Mouse (Mus musculus): Measurements from ENCODE around the gene Nudt4. TPM values are rescaled to one million over a fixed set of nuclear protein-coding genes. Genes with fewer than 3 reads are reported as not detected.
A peak's percentile ranks its signal among the peaks of the same experiment; 100 is the strongest.
"Not testable (repeated sequence)": the region's sequence is repeated elsewhere in the genome, so short reads cannot be mapped to it uniquely, and the experiment has no call there.

Nudt4 gene
- total RNA-seq, 2 experiments from 2014 or later, result 73.9 to 74.5 TPM

DNA sequence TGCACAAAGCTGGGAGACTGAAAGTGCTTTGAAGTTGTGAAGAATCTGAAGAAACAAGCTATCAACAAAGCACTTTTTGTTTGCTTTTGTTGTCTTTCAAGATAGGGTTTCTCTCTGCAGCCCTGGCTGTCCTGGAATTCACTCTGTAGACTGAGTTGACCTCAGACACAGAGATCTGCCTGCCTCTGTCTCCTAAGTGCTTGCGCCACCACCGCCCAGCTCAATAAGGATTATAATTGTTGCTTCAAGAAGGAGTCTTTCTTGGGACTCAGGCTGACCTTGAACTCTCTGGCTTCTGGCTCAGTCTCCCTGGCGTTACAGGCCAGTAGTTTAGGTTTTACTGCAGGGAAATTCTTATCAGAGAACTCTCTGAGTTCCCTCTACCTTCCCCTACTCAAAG is 2.8 kb upstream of the Nudt4 start:
- no peak for DNase-seq

DNA sequence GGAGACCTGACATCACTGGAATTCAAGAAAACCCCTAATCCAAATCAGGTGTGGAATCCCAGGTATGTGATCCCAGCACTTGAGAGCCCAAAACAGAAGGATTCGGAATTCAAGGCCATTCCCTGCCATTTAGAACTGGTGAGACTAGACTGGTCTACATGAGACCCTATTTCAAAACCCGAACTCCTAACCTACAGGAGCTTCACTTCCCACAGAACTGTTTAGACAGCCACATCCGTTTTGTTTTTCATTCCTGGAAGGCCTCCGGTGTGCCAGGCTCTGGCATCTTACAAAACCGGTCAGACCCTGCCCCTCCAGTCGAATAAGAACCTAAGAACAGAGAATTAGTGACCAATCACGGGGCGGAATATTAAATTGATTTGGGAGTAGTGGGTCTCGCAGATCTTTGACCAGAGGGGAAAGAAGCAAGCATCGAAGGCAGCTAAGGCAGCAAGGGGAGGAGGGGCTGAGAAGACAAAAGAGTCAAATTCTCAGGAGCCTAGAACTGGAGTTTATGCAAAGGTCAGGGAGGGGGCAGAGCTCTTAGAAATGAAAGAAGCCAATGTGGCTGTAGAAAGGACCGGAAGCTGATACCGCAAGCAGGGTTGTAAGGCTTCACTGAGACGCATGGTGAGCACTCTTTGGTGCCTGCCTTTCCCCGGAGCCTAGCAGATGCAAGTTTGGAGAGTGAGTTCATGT is 1.4 kb upstream of the Nudt4 start:
- no peak for DNase-seq

DNA sequence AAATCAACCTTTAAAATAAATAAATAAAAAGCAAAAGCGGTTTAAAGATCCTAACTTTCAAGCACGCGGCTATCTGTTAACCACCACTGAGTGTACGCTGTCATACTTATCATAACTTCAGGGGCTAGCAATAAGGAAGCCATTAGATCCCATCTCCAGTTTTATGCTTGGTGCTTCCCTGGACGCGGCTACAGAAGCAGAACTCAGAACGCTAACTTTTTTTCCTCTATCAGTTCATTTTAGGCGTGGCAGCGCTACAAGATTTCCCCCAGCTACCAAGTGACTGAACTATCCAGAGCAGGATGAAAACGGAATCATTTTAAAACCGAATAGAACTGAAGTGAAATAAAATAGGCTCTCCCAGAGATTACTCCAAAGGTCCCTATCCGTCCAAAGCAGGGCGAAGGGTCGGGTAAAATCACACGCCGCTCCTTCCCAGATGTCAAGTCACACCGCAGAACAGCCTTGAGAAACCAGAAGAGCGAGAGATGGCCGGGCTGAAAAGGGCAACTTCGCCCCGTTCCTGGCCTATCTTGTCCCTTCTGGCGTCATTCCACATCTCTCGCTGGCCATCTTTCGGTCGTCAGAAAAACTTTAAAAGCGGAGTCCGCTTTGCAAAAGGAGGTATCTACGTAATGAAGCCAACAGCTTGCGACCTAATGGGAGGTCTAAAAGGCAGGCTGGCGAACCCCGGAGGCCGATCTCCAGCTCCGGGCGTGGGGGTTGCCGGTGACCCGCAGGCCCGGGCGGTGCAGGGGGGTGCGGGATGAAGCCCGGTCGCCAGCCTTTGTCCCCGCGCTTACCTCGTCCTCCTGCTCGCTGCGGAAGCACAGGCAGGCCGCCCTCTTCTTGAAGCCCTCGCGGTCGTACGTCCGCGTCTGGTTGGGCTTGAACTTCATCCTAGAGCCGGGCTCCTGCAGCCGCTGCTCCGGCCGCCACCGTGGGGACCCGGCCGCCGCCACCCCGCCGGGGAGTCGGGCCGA is 796 bp downstream of the Nudt4 start:
- DNase-seq, result peak; percentile 30 to 31

DNA sequence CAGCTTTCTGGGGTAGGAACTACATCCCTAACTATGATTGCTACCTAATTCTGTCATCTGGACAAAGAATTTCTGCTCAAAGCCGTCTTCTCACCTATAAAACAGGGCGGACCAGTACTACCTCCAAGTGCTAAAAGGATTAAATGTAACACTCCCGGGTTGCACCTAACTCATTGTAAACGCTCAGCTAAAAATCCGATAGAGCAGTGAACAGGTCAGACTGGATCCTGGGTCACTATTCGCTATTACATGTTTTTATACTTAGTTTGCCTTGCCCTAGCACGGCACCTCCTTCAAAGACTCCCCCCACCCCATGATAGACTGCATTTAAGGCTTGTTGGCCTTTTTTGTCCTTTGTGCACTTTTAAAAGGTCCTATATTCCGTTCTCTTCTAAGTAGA is 1.6 kb downstream of the Nudt4 start:
- no peak for DNase-seq

DNA sequence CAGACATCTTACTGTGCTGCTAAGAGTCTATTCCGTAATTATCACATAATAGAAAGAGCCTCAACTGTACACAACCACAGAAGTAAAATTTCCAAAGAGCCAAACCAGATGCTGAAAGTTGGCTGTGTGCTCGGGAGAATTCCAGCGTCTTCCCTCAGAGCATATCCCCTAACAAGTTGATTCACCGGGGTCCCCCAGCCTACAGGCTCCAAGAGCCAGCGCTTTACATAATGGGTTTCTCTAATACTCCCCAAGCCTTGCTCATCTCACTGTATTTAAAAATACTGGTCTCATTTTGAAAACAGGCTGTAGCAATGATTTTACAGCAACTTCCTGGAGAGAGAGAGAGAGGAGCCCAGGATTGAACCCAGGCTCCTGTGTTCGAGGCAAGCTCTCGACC is 2.3 kb downstream of the Nudt4 start:
- DNase-seq, result no peak

DNA sequence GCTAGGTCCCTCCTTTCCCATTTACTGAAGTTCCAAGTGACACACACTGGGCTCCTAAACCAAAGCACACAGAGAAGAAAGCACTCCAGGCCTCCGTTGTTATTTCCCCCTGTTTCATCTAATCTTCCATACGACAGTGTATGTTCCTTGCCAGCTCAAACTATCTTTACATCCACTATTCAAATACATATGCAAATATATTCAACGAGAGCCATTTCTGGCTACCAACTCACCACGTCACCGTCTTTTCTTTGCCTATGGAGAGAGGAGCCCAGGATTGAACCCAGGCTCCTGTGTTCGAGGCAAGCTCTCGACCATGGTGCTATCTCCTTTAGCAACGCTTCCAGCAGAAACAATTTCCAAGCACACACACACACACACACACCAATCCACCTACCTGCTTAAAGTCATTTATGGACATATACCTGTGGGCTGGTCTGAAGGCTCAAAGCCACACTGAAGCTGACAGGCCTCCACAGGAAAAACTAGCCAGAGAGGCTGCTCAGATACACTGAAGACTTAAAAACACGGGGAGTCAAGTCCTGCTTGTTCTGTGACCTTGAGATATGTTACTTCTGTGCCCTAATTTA is 3.5 kb downstream of the Nudt4 start:
- DNase-seq, result no peak

DNA sequence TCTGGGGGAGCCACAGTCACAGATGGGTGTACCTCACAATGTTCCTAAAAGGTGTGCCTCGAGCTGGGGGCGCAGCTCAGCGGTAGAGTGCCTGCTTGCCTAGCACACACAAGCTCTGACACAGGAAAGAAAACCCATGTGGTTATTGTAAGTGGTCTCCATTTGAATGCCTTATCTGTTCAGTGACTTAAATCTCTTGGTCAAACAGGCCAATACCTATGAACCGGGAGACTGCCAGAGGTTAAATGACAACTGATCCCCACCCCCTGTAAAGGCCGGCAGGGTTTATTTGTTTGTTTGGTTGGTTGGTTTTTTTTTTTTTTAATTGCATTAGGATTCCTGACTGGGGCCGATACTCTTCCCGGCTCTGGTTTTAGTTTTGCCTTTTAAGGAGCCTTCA is 4.5 kb downstream of the Nudt4 start:
- no peak for DNase-seq

DNA sequence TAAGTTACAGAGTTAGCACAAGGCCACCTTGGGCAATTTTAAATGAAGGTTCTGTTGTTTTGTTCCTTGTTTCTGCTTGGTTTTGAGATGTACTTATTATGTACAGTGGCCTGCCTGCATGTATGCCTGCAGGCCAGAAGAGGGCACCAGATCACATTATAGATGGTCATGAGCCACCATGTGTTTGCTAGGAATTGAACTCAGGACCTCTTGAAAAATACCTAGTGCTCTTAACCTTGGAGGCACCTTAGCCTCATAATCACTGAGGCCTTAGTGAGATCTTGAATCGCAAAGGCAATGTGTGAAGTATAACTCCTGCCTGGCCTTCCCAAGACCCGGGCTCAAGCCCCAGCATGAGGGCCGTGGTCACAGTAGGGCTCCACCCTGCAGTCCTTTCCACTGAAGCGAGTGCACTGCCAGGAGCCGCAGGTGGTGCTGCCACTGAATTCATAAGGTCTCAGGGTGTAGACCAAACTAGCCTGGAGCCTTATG is 6.6 kb downstream of the Nudt4 start:
- no peak for DNase-seq

DNA sequence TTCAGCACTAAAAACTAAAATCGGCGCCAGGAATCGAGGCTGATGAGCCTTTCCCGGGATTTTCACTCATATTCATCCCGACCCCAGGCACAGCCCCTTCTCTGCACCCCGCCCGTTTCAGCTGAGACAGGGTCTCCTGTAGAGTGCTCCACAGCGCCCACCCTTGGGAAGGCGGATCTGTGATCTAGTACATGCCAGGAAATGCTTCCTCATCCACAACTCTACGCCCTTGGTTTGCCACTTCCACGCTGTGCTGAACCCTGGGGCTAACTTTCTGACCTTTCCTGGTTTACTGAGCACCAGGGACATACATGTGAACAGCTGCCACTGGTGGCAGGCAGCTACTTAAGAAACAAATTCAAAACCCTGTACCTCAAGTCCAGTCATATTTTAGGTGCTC is 8.1 kb downstream of the Nudt4 start:
- no peak for DNase-seq

DNA sequence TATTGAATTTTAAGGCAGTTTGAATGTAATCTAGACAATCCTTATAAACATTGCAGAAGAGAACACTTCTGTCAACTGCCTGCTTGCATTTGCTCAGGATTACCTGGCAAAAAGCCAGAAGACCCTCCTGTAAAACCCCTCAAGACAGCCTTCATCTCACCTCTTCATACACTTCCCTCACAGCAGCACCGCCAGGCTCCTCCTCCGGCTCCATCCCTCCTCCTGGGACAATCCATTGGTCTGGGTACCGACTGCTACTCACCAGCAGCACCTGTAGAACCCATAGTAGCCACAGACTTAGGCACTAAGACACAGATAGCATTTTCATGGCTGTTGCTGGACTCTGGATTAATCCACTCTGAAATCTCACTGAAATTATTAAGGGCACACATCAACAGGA is 11.6 kb downstream of the Nudt4 start:
- DNase-seq, result no peak

DNA sequence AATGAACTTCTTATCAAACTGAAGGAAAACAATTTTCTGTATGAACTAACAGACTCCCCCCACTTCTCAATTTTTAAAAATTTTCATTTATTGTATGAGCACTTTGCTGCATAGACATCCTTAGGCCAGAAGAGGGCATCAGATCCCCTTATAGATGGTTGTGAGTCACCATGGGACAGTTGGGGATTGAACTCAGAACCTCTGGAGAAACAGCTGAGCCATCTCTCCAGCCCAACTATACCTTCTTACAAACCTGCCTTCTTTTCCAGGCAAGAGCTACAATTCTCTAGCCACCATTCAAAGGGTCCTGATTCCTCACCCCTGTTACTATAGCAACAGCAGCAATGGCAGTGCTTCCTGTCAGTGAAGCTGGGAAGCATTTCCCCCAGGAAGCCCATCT is 12.2 kb downstream of the Nudt4 start:
- DNase-seq, result no peak

DNA sequence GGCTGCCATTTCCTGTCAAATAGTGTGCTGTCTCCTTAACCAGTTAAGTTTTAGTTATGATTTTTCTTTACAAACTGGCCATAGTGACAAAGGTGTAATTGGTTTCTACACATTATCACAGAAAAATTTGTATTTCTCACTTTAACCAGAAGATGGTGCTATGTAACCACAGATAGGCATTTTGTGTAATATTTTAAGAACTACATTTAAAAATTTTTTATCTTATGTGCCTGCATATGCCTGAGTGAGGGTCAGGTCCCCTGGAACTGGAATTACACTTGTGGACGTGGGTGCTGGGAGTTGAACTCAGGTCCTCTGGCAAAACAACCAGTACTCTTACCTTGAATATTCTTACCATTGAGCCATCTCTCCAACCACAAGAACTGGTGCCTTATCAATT is 13.4 kb downstream of the Nudt4 start:
- DNase-seq, result no peak

DNA sequence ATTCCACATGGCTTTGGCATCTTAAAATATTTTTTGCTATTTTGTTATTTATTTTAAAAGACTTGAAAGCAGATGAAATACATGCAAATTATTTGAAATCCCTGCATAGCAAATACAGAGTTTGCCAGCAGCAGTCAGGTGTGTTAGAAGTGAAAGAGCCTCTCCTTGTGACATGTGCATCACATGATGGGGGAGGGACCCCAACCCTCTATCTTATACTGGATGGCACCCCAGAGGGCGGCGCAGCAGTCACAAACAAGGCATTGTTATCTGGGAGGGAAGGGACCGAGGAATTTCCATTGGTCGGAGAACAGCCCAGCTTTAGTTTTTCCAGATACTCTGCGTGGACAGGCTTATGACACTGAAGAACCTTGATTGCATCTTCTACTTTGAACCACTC is 14.9 kb downstream of the Nudt4 start:
- not testable (repeated sequence) for DNase-seq

DNA sequence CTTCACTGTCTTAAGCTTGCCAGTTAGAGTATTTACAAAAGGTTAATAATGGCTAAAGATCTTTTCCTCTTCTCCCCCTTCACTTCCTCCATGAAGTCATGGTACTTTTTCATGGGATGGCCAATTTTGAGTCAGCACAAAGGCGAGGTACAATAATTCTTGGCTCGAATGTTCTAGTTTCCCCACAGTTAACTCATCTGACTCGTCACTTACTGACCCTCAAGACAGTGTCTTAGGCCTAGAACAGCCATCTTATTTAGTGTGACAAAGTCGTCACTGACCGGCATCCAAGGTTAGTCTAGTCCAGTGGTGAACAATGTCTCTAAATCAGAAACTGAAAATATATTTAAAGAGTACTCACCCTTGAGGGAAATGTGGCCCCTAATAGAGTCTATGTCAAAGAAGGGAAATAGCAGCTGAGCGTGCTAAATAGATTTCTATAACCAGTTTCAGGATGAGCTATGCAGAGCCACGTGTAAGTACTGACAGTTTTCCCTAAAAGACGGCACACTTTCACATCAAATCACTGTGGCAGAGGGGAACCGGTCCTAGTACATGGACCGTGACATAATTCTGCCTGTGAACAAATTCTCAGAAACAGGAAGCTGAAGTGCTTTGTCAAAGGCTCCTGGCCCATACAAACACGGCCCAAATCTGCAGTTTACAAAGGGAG is 15.7 kb downstream of the Nudt4 start:
- no peak for DNase-seq

DNA sequence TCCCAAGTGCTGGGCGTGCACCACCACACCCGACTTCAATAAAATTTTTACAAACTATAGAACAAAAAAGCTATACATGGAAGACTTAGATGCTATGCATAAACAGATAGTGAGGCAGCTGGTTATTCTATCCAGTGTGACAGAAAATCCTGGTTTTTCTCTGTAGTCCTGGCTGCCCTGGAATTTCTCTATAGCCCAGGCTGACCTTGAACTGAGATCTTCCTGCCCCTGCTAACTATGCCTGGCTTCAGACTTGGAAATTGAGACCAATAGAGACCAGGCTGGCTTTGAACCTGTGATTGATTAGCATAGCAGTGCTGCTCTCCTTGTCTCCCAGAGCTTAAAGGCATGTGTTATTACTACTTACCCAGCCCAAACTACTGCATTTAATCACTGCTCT is 17.8 kb downstream of the Nudt4 start:
- DNase-seq, result no peak

DNA sequence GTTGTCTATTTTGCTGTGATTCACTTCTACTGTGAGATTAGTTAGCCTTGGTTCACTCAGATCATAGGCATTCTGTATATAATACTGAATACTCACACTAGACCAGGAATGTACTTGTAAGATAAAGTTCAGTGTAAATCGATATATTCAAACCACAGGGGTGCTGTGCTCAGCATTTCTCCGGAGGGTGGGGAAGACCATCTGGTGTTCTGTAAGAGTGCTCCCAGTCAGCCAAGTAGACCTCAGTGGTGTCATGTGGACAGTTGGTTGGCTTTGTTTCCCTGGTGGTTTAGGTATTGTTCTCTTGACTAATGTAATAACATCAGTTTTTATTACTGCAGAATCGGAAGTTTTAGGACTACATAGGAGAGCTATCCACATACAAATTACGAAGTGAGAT is 18.9 kb downstream of the Nudt4 start:
- DNase-seq, result no peak

DNA sequence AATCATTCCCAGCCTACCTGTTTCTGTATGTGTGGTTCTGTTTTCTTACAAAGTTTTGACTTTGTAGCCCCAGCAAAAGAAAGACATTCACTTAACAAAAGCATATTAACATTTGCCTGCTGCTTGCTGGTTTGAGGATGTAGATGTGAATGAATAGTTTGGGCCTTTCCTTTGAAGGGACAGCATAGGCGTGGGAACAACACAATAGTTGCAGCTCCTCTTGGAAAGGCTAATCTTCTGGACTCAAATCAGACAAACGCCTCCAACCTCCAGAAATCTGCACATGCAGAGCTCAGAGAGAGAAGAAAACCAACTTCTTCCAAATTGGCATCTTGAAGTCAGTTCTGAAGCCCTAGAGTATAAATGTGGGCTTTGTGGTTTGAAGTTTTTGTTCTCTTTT is 19.3 kb downstream of the Nudt4 start:
- no peak for DNase-seq

DNA sequence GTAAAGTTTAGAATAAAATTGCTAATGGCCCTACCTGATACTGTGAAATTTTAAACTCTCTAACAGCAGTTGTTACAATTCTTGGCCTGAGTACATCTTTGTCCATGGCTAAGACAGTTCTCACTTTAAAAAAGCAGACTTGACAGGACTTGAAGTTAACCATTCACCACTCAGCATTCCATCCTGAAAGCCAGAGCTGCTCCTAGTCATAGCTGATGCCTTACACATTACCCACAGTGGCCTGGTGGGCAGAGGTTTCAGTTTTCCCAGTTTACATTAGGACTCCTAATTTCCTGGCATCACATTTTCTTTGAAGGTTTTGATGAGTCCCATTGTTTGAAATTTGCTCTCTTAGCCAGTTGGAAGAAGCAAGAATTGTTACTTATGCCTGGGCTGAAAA is 19.9 kb downstream of the Nudt4 start:
- no peak for DNase-seq

DNA sequence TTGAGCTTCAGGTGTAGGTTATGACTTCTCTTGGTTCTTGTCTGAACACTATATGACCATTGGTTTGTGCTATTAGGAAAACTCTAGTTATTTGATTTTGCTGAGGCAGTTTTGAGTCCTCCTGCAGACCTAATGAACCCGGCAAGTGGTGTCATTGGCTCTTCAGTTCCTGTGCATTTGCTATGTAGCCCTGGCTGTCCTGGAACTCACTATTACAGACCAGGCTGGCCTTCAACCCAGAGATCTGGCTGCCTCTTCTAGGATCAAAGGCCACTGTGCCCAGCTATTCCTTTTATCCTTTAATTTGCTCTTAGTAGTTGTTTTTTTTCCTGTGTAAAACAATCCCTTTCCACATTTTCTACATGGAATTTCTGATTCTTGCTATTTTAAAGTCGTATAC is 20.6 kb downstream of the Nudt4 start:
- DNase-seq, result no peak

DNA sequence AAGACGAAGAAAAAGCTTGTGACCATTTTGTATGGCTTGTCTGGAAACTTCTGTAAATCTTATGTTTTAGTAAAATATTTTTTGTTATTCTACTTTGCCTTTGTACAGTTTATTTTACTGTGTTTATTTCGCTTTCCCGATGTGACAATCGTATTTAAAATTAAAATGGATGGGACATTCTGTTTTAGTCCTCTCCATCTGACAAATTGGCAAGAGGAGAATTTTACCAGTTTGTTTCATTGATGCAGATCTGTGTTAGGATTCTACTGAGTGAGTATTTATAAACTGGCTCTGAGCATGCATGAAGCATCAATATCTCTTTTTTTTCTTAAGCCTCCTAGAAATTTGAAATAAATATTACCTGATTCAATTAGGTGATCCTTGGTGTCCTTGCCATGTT is 21.0 kb downstream of the Nudt4 start:
- DNase-seq, result no peak

DNA sequence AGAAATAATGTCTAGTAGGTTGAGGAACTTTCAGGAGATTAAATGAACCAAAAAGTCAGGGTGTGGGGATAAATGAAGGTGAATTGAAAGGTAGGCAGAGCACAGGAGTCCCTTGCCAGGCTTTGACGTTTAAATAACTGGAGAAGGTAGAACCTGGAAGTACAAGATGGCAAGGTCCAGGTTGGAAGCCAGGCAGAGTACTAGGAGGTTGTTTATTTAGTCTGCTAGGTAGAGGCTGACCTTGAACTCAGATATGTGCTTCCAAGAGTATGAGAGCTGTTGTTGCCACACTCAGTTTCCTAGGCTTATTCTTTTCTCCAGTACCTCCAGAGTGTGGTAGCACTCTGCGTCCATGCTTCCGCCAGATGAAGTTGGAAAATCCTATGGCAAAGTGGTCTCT is 24.1 kb downstream of the Nudt4 start:
- DNase-seq, result no peak

DNA sequence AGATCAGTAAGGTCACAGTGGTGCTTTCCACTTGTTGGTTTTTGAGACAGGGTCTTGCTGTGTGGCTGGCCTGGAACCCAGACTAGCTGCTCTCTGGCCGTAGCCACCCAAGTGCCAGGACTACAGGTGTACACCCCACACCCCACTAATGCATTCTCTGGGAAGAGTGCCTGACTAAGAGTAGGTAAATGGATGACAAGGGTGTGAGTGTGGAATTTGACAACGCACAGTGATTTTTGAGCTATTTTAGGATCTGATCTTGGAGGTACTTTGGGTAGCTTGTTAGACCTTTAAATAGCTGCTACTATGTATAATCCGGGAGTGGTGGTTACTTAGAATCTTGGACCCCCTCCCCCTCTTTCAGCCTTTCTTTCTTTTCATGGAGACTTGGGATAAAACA is 24.7 kb downstream of the Nudt4 start:
- DNase-seq, result no peak

DNA sequence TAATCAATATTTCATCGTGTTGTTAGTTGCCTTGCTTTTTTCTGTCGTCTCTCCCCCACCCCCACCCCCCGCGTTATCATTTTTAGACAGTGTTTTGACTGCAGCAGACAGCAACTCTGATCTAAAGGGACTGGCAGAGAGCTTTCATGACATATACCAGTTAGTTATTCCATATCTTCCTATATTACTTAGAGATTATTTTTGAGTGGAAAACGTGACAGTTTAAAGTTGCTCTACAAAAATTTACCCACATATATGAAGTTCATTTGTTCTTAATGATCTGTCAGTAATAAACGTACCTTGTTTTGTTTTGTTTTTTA is 27.8 kb downstream of the Nudt4 start:
- no peak for DNase-seq
